Mouse (Mus musculus) embryonic facial prominence, embryonic 11.5 days (tissue): ENCODE data around the gene Tagap. TPM values are rescaled to one million over a fixed set of nuclear protein-coding genes. Genes with fewer than 3 reads are reported as not detected.

ENCODE experiments used
- ATAC-seq: fragments of 200-750 bp; cut with Nextera tagmentation; replicated peaks from 2 replicates; pipeline ENCODE4 v1.8.0; 2017; ENCODE audit warnings: low read depth; ENCODE audit not compliant: insufficient number of reproducible peaks, low FRiP score, low TSS enrichment
- DNase-seq: peaks from one replicate; pipeline ENCODE4 v3.0.0-alpha.2; 2015; ENCODE audit warnings: low spot score
- H3K27ac ChIP-seq: fragments of 300-500 bp; sonication (generic); replicated peaks from 2 replicates; pipeline ENCODE4 v1.5.1; 2014; ENCODE audit warnings: mild to moderate bottlenecking, low read depth, low read length, control low read depth
- H3K27me3 ChIP-seq: fragments of 300-500 bp; sonication (generic); 2 replicates; pipeline ENCODE4 v1.6.1; 2014; ENCODE audit warnings: mild to moderate bottlenecking, low read length, moderate library complexity, mixed read lengths; ENCODE audit not compliant: control insufficient read depth, insufficient read depth
- H3K36me3 ChIP-seq: fragments of 300-500 bp; sonication (generic); replicated peaks from 2 replicates; pipeline ENCODE4 v1.6.1; 2014; ENCODE audit warnings: low read depth, mild to moderate bottlenecking, low read length, moderate library complexity, mixed read lengths; ENCODE audit not compliant: control insufficient read depth, insufficient read depth
- H3K4me1 ChIP-seq: fragments of 300-500 bp; sonication (generic); 2 replicates; pipeline ENCODE4 v1.6.1; 2014; ENCODE audit warnings: low read length, mixed read lengths; ENCODE audit not compliant: control insufficient read depth, insufficient read depth
- H3K4me2 ChIP-seq: fragments of 300-500 bp; sonication (generic); 2 replicates; pipeline ENCODE4 v1.6.1; 2014; ENCODE audit warnings: low read depth, mild to moderate bottlenecking, control low read depth, low read length, moderate library complexity
- H3K4me3 ChIP-seq: fragments of 300-500 bp; sonication (generic); 2 replicates; pipeline ENCODE4 v1.5.1; 2014; ENCODE audit warnings: low read depth, low read length, control low read depth
- H3K9ac ChIP-seq: fragments of 300-500 bp; sonication (generic); replicated peaks from 2 replicates; pipeline ENCODE4 v1.6.1; 2014; ENCODE audit warnings: mild to moderate bottlenecking, control low read depth, low read length
- H3K9me3 ChIP-seq: fragments of 300-500 bp; sonication (generic); replicated peaks from 2 replicates; pipeline ENCODE4 v1.6.1; 2016; ENCODE audit warnings: mild to moderate bottlenecking, low read length, inconsistent platforms, mixed read lengths; ENCODE audit not compliant: control insufficient read depth
- WGBS: fragments of 180-500 bp; shearing (Covaris S2); extraction: QIAGEN DNeasy Blood & Tissue Kit; methylation state at CpG from one replicate; pipeline ENCODE4 v1.1.7; 2014; 5-methylcytosine and 5-hydroxymethylcytosine counted together
- polyA plus RNA-seq: library from polyadenylated mRNA; unstranded; fragments of >200 nt; fragmentation: Nextera tagmentation; extraction: Ambion mirVana; gene quantifications from 2 replicates; pipeline ENCODE4 v1.2.1, GENCODE M21; 2014

Gene Tagap
- polyA plus RNA-seq, 1 experiment from 2014 or later = 0.65 TPM

- H3K4me2 ChIP-seq = no peak overlapping the region
- H3K4me1 ChIP-seq = no peaks in the 10 kb centered on the region
- no peak overlapping the region for H3K27ac ChIP-seq
- H3K9me3 ChIP-seq = no peaks in the 10 kb centered on the region
- ATAC-seq (no peak), DNase-seq (no peak)
- no peaks in the 10 kb centered on the region for H3K36me3 ChIP-seq
- H3K27me3 ChIP-seq = no peaks in the 10 kb centered on the region
- H3K9ac ChIP-seq = no peak overlapping the region
- WGBS = 87% methylated on average over 6 of the region's 6 CpGs
- no peak overlapping the region for H3K4me3 ChIP-seq
Observed at GRCm38 (mm10) chr17:7888291-7888690, 37.5 kb upstream of the Tagap start.

GRCm38 (mm10) chr17:7889026-7889425 is 36.8 kb upstream of the Tagap start:
- no peak overlapping the region for H3K4me3 ChIP-seq
- H3K9me3 ChIP-seq = no peaks in the 10 kb centered on the region
- H3K27me3 ChIP-seq = no peaks in the 10 kb centered on the region
- ATAC-seq = no peak
- H3K4me1 ChIP-seq = no peaks in the 10 kb centered on the region
- H3K36me3 ChIP-seq = no peaks in the 10 kb centered on the region
- H3K4me2 ChIP-seq = no peak overlapping the region
- WGBS = 82% methylated on average over 9 of the region's 9 CpGs
- no peak for DNase-seq
- H3K27ac ChIP-seq = no peak overlapping the region
- H3K9ac ChIP-seq = no peak overlapping the region

- no peaks in the 10 kb centered on the region for H3K9me3 ChIP-seq
- H3K36me3 ChIP-seq = no peaks in the 10 kb centered on the region
- H3K9ac ChIP-seq = no peak overlapping the region
- H3K4me3 ChIP-seq = no peak overlapping the region
- DNase-seq = no peak
- 80% methylated on average over 8 of the region's 8 CpGs for WGBS
- H3K4me1 ChIP-seq = no peaks in the 10 kb centered on the region
- no peak overlapping the region for H3K27ac ChIP-seq
- H3K27me3 ChIP-seq = no peaks in the 10 kb centered on the region
- H3K4me2 ChIP-seq = no peak overlapping the region
- ATAC-seq = no peak
Observed at GRCm38 (mm10) chr17:7892676-7893075, 33.1 kb upstream of the Tagap start.

GRCm38 (mm10) chr17:7894094-7894493 is 31.7 kb upstream of the Tagap start:
- H3K27ac ChIP-seq = no peak overlapping the region
- no peaks in the 10 kb centered on the region for H3K27me3 ChIP-seq
- no peak overlapping the region for H3K9ac ChIP-seq
- H3K4me2 ChIP-seq = no peak overlapping the region
- H3K36me3 ChIP-seq = no peaks in the 10 kb centered on the region
- DNase-seq (no peak), ATAC-seq (no peak)
- H3K9me3 ChIP-seq = no peaks in the 10 kb centered on the region
- H3K4me3 ChIP-seq = no peak overlapping the region
- 86% methylated on average over 3 of the region's 3 CpGs for WGBS
- no peaks in the 10 kb centered on the region for H3K4me1 ChIP-seq

GRCm38 (mm10) chr17:7896047-7896635 is 29.7 kb upstream of the Tagap start:
- H3K4me3 ChIP-seq = no peak overlapping the region
- no peaks in the 10 kb centered on the region for H3K4me1 ChIP-seq
- WGBS = 69% methylated on average over 10 of the region's 10 CpGs
- H3K36me3 ChIP-seq = no peaks in the 10 kb centered on the region
- H3K27me3 ChIP-seq = no peaks in the 10 kb centered on the region
- no peak for ATAC-seq
- H3K9ac ChIP-seq = no peak overlapping the region
- H3K4me2 ChIP-seq = no peak overlapping the region
- H3K27ac ChIP-seq = no peak overlapping the region
- H3K9me3 ChIP-seq = no peaks in the 10 kb centered on the region
- no peak for DNase-seq

- ATAC-seq (no peak), DNase-seq (no peak)
- H3K4me1 ChIP-seq = no peaks in the 10 kb centered on the region
- no peak overlapping the region for H3K9ac ChIP-seq
- no peak overlapping the region for H3K27ac ChIP-seq
- WGBS = 86% methylated on average over 11 of the region's 11 CpGs
- H3K27me3 ChIP-seq = no peaks in the 10 kb centered on the region
- no peak overlapping the region for H3K4me2 ChIP-seq
- no peaks in the 10 kb centered on the region for H3K9me3 ChIP-seq
- H3K4me3 ChIP-seq = no peak overlapping the region
- no peaks in the 10 kb centered on the region for H3K36me3 ChIP-seq
Observed at GRCm38 (mm10) chr17:7897120-7897519, 28.7 kb upstream of the Tagap start.

GRCm38 (mm10) chr17:7897756-7898155 is 28.0 kb upstream of the Tagap start:
- H3K9me3 ChIP-seq = no peaks in the 10 kb centered on the region
- DNase-seq (no peak), ATAC-seq (no peak)
- H3K9ac ChIP-seq = no peak overlapping the region
- H3K27me3 ChIP-seq = no peaks in the 10 kb centered on the region
- WGBS = 84% methylated on average over 4 of the region's 4 CpGs
- H3K4me2 ChIP-seq = no peak overlapping the region
- H3K4me3 ChIP-seq = no peak overlapping the region
- no peak overlapping the region for H3K27ac ChIP-seq
- H3K4me1 ChIP-seq = no peaks in the 10 kb centered on the region
- no peaks in the 10 kb centered on the region for H3K36me3 ChIP-seq

- Histone ChIP-seq H3K4me1 (no peaks in the 10 kb centered on the region), H3K9ac (no peak overlapping the region), H3K36me3 (no peaks in the 10 kb centered on the region), H3K4me3 (no peak overlapping the region), H3K9me3 (no peaks in the 10 kb centered on the region), H3K27ac (no peak overlapping the region), H3K4me2 (no peak overlapping the region), H3K27me3 (no peaks in the 10 kb centered on the region)
- no peak for DNase-seq
- no peak for ATAC-seq
- WGBS = 80% methylated on average over 6 of the region's 6 CpGs
Observed at GRCm38 (mm10) chr17:7899233-7899632, 26.6 kb upstream of the Tagap start.
